Mouse (Mus musculus): ENCODE measurements around the gene Agt. TPM values are rescaled to one million over a fixed set of nuclear protein-coding genes. Genes with fewer than 3 reads are reported as not detected.

Agt gene
- polyA plus RNA-seq, 1 experiment from 2014 or later: 0.14 TPM

- 85% methylated on average over 15 of the region's 15 CpGs for WGBS
- H3K4me1 ChIP-seq: no peaks in the 10 kb centered on the region
- no peak overlapping the region for H3K4me2 ChIP-seq (replicated peaks)
- no peak for ATAC-seq (ENCODE audit: insufficient number of reproducible peaks, insufficient read depth, low FRiP score, low TSS enrichment)
- H3K36me3 ChIP-seq: peaks cover 66% of the 10 kb centered on the region
- no peak overlapping the region for H3K9ac ChIP-seq
- H3K4me3 ChIP-seq: no peak overlapping the region
- H3K27me3 ChIP-seq: no peaks in the 10 kb centered on the region
- no peak overlapping the region for H3K27ac ChIP-seq
- H3K9me3 ChIP-seq: no peaks in the 10 kb centered on the region
These were observed 18.4 kb downstream of the Agt start for GRCm38 (mm10) chr8:124551011-124551661.

GRCm38 (mm10) chr8:124548187-124548586, 21.3 kb downstream of the Agt start:
- no peak overlapping the region for H3K4me2 ChIP-seq (replicated peaks)
- no peaks in the 10 kb centered on the region for H3K27me3 ChIP-seq
- H3K4me1 ChIP-seq: no peaks in the 10 kb centered on the region
- WGBS: 68% methylated on average over 1 of the region's 1 CpGs
- H3K9ac ChIP-seq: no peak overlapping the region
- ATAC-seq (ENCODE audit: insufficient number of reproducible peaks, insufficient read depth, low FRiP score, low TSS enrichment): no peak
- no peak overlapping the region for H3K27ac ChIP-seq
- no peak overlapping the region for H3K4me3 ChIP-seq
- no peaks in the 10 kb centered on the region for H3K9me3 ChIP-seq
- H3K36me3 ChIP-seq: peaks cover 92% of the 10 kb centered on the region

GRCm38 (mm10) chr8:124547269-124547668, 22.2 kb downstream of the Agt start:
- H3K4me3 ChIP-seq: no peak overlapping the region
- H3K4me2 ChIP-seq (replicated peaks): no peak overlapping the region
- H3K4me1 ChIP-seq: no peaks in the 10 kb centered on the region
- H3K9me3 ChIP-seq: no peaks in the 10 kb centered on the region
- H3K9ac ChIP-seq: no peak overlapping the region
- H3K36me3 ChIP-seq: peaks cover 93% of the 10 kb centered on the region
- H3K27me3 ChIP-seq: no peaks in the 10 kb centered on the region
- 79% methylated on average over 11 of the region's 11 CpGs for WGBS
- ATAC-seq (ENCODE audit: insufficient number of reproducible peaks, insufficient read depth, low FRiP score, low TSS enrichment): no peak
- no peak overlapping the region for H3K27ac ChIP-seq

DNA sequence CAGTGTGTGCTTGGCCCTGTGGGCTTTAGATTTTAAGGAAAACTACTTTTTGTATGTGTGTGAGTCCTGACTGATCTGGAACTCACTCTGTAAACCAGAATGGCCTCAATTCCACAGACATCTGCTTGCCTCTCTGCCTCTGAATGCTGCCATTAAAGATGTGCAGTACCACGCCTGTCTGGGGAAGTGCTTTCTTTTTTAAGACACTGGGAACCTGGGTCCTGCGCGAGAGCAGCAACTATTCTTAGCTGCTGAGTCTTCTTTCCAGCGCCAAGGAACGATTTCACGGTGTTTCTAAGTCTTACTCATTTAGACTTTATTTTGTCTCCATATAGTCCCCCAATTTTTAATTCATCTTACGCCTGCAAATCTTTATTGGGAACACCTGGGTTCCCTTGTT, 22.7 kb downstream of the Agt start:
- peaks cover 93% of the 10 kb centered on the region for H3K36me3 ChIP-seq
- ATAC-seq (ENCODE audit: insufficient number of reproducible peaks, insufficient read depth, low FRiP score, low TSS enrichment): no peak
- no peaks in the 10 kb centered on the region for H3K9me3 ChIP-seq
- no peak overlapping the region for H3K9ac ChIP-seq
- 91% methylated on average over 7 of the region's 7 CpGs for WGBS
- no peak overlapping the region for H3K4me2 ChIP-seq (replicated peaks)
- no peaks in the 10 kb centered on the region for H3K27me3 ChIP-seq
- H3K4me1 ChIP-seq: no peaks in the 10 kb centered on the region
- H3K27ac ChIP-seq: no peak overlapping the region
- no peak overlapping the region for H3K4me3 ChIP-seq

- H3K4me2 ChIP-seq (replicated peaks): no peak overlapping the region
- H3K4me3 ChIP-seq: no peak overlapping the region
- 90% methylated on average over 6 of the region's 6 CpGs for WGBS
- no peak overlapping the region for H3K9ac ChIP-seq
- H3K27me3 ChIP-seq: no peaks in the 10 kb centered on the region
- no peak overlapping the region for H3K27ac ChIP-seq
- H3K9me3 ChIP-seq: no peaks in the 10 kb centered on the region
- no peak for ATAC-seq (ENCODE audit: insufficient number of reproducible peaks, insufficient read depth, low FRiP score, low TSS enrichment)
- H3K36me3 ChIP-seq: peaks cover 93% of the 10 kb centered on the region
- no peaks in the 10 kb centered on the region for H3K4me1 ChIP-seq
These were observed 23.1 kb downstream of the Agt start for GRCm38 (mm10) chr8:124546371-124546770.

- H3K27me3 ChIP-seq: no peaks in the 10 kb centered on the region
- H3K36me3 ChIP-seq: peaks cover 90% of the 10 kb centered on the region
- H3K9me3 ChIP-seq: no peaks in the 10 kb centered on the region
- H3K4me3 ChIP-seq: no peak overlapping the region
- 93% methylated on average over 5 of the region's 5 CpGs for WGBS
- H3K9ac ChIP-seq: no peak overlapping the region
- no peak overlapping the region for H3K27ac ChIP-seq
- H3K4me1 ChIP-seq: no peaks in the 10 kb centered on the region
- no peak overlapping the region for H3K4me2 ChIP-seq (replicated peaks)
- ATAC-seq (ENCODE audit: insufficient number of reproducible peaks, insufficient read depth, low FRiP score, low TSS enrichment): no peak
These were observed 26.2 kb downstream of the Agt start for GRCm38 (mm10) chr8:124543272-124543671.

DNA sequence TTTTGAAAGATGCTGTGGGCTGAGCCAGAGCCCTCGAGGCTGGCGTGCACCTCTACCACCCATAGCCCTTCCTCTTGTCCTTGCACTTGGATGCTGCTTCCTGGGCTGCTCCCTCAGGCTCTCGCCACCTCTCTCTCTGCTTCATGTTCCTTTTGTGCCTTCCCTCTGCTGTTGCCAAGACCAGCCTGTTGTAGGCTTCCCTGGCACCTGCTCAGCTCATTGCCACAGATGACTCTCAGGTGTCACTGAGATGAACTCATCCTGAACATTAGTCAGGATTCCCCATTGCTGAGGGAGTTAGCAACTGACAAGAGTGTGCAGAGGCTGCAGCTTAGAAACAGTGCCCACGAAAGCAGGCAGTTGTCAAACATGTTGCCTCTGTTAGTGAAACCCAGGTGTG, 27.5 kb downstream of the Agt start:
- no peaks in the 10 kb centered on the region for H3K27me3 ChIP-seq
- no peaks in the 10 kb centered on the region for H3K9me3 ChIP-seq
- ATAC-seq (ENCODE audit: insufficient number of reproducible peaks, insufficient read depth, low FRiP score, low TSS enrichment): no peak
- no peak overlapping the region for H3K27ac ChIP-seq
- H3K4me2 ChIP-seq (replicated peaks): no peak overlapping the region
- no peak overlapping the region for H3K9ac ChIP-seq
- no peak overlapping the region for H3K4me3 ChIP-seq
- H3K36me3 ChIP-seq: peaks cover 86% of the 10 kb centered on the region
- H3K4me1 ChIP-seq: no peaks in the 10 kb centered on the region
- WGBS: 95% methylated on average over 4 of the region's 4 CpGs

GRCm38 (mm10) chr8:124540906-124541305, 28.6 kb downstream of the Agt start:
- Histone ChIP-seq H3K4me1 (no peaks in the 10 kb centered on the region), H3K36me3 (peaks cover 86% of the 10 kb centered on the region), H3K9me3 (no peaks in the 10 kb centered on the region), H3K9ac (no peak overlapping the region), H3K4me2 (replicated peaks) (no peak overlapping the region), H3K4me3 (no peak overlapping the region), H3K27me3 (no peaks in the 10 kb centered on the region), H3K27ac (no peak overlapping the region)
- 95% methylated on average over 12 of the region's 12 CpGs for WGBS
- no peak for ATAC-seq (ENCODE audit: insufficient number of reproducible peaks, insufficient read depth, low FRiP score, low TSS enrichment)

DNA sequence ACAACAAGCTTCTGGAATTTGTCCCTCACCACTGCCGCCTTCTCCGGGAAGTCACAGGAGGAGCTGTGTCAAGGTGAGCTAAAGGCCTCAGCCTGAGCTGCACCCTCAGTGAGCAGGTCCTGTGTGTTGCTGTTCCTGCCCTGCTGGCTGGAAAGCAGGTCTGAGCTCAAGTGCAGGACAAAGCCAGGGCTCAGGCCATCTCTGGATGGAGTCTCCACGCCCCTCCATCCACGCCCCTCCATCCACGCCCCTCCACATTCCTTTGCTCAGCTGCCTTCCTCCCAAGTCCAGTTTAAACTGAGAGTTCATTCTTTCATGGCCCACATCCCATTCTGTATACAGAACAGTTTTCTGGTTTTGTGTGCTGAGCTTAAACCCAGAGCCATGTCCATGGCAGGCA, 34.1 kb downstream of the Agt start:
- 91% methylated on average over 5 of the region's 5 CpGs for WGBS
- no peaks in the 10 kb centered on the region for H3K4me1 ChIP-seq
- H3K27me3 ChIP-seq: no peaks in the 10 kb centered on the region
- no peak for ATAC-seq (ENCODE audit: insufficient number of reproducible peaks, insufficient read depth, low FRiP score, low TSS enrichment)
- no peak overlapping the region for H3K4me3 ChIP-seq
- H3K9ac ChIP-seq: no peak overlapping the region
- H3K27ac ChIP-seq: no peak overlapping the region
- no peak overlapping the region for H3K4me2 ChIP-seq (replicated peaks)
- no peaks in the 10 kb centered on the region for H3K9me3 ChIP-seq
- H3K36me3 ChIP-seq: peaks cover 86% of the 10 kb centered on the region

DNA sequence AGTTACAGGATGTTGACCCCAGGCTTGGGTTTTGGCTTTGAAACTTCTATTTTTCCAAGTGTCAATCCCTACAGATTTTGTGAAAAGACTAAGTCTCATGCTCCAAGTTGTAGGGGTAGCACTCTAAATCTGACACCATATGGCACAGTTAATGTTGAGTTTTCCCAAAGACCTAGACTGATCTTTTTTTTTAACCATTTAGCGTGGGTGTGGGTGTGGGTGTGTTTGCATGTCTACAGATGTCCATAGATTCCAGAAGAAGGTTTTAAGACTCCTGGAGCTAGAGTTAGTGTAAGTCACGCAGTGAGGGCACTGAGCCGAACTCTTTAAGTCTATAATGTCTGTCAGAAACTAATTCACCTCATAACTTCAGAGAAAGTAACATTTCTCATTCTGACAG, 36.9 kb downstream of the Agt start:
- Histone ChIP-seq H3K4me3 (no peak overlapping the region), H3K9ac (no peak overlapping the region), H3K4me2 (replicated peaks) (no peak overlapping the region), H3K9me3 (no peaks in the 10 kb centered on the region), H3K27me3 (no peaks in the 10 kb centered on the region), H3K27ac (no peak overlapping the region), H3K36me3 (peaks cover 84% of the 10 kb centered on the region), H3K4me1 (no peaks in the 10 kb centered on the region)
- 92% methylated on average over 3 of the region's 3 CpGs for WGBS
- no peak for ATAC-seq (ENCODE audit: insufficient number of reproducible peaks, insufficient read depth, low FRiP score, low TSS enrichment)

DNA sequence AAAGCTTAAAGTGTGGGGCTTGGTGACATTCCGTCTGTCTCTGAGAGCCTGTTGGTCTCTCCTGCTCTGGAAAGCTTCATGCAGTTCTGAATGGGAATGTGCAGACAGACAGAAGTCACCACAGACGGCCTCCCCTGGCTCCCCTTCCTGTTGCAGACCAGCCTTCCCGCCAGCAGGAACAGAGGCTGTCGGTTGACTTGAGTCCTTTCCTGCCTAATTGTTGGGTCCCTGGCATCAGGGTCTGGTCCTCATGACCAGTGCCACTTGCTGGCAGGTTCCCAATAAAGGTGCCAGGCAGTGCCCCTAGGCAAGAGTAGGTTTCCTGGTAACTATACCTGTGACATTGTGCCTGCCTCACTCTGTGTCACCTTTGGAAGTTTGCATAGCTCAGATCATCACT, 38.5 kb downstream of the Agt start:
- H3K9me3 ChIP-seq: no peaks in the 10 kb centered on the region
- no peak overlapping the region for H3K27ac ChIP-seq
- no peak overlapping the region for H3K9ac ChIP-seq
- 77% methylated on average over 4 of the region's 4 CpGs for WGBS
- no peak overlapping the region for H3K4me3 ChIP-seq
- ATAC-seq (ENCODE audit: insufficient number of reproducible peaks, insufficient read depth, low FRiP score, low TSS enrichment): no peak
- no peak overlapping the region for H3K4me2 ChIP-seq (replicated peaks)
- H3K36me3 ChIP-seq: peaks cover 89% of the 10 kb centered on the region
- no peaks in the 10 kb centered on the region for H3K27me3 ChIP-seq
- no peaks in the 10 kb centered on the region for H3K4me1 ChIP-seq

DNA sequence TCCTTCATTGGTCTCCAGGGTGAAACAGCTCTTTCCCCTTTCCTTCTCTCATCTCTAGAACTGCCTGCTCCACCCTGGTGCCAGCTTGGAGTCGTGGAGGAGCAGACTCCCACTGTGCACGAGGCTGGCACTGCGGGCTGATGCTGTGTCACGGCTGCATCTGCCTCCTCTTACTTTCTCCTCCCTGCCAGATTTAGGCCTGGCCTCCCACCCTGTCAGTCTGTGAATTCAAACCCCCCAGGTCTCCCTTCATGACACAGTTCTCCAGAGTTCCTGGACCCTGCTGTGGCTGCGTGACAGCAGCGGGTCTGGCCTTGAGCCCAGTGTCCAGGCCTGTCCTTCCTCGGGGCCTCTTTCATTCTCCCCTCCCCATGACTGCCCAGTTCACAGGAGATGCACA, 39.0 kb downstream of the Agt start:
- 91% methylated on average over 7 of the region's 7 CpGs for WGBS
- no peak overlapping the region for H3K4me2 ChIP-seq (replicated peaks)
- H3K27me3 ChIP-seq: no peaks in the 10 kb centered on the region
- no peak for ATAC-seq (ENCODE audit: insufficient number of reproducible peaks, insufficient read depth, low FRiP score, low TSS enrichment)
- H3K9ac ChIP-seq: no peak overlapping the region
- H3K27ac ChIP-seq: no peak overlapping the region
- H3K36me3 ChIP-seq: peaks cover 89% of the 10 kb centered on the region
- H3K4me1 ChIP-seq: no peaks in the 10 kb centered on the region
- no peaks in the 10 kb centered on the region for H3K9me3 ChIP-seq
- no peak overlapping the region for H3K4me3 ChIP-seq

DNA sequence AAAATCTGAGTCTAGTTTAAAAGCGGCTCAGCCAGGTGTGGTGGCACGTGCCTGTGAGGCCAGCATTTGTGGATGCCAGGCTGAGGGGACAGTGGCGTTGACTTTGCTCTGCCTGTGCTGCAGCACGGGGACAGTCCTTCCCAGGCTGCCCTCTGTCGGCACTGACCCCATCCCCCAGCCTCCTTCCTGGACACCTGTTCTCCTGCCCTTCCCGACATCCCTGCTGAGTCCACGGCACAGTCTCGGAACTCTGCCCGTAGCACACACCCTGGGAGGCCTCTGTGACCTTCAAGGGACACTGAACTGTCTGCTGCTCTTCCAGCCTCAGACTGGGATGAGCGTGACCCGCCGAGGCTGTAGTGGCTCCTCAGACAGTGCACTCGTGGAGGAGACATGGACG, 39.4 kb downstream of the Agt start:
- Histone ChIP-seq H3K27me3 (no peaks in the 10 kb centered on the region), H3K9ac (no peak overlapping the region), H3K36me3 (peaks cover 86% of the 10 kb centered on the region), H3K4me3 (no peak overlapping the region), H3K4me2 (replicated peaks) (no peak overlapping the region), H3K4me1 (no peaks in the 10 kb centered on the region), H3K9me3 (no peaks in the 10 kb centered on the region), H3K27ac (no peak overlapping the region)
- no peak for ATAC-seq (ENCODE audit: insufficient number of reproducible peaks, insufficient read depth, low FRiP score, low TSS enrichment)
- WGBS: 86% methylated on average over 14 of the region's 14 CpGs

Data from embryonic facial prominence, embryonic 12.5 days (tissue).